Mouse (Mus musculus): ENCODE measurements around the gene Nfix.

DNA sequence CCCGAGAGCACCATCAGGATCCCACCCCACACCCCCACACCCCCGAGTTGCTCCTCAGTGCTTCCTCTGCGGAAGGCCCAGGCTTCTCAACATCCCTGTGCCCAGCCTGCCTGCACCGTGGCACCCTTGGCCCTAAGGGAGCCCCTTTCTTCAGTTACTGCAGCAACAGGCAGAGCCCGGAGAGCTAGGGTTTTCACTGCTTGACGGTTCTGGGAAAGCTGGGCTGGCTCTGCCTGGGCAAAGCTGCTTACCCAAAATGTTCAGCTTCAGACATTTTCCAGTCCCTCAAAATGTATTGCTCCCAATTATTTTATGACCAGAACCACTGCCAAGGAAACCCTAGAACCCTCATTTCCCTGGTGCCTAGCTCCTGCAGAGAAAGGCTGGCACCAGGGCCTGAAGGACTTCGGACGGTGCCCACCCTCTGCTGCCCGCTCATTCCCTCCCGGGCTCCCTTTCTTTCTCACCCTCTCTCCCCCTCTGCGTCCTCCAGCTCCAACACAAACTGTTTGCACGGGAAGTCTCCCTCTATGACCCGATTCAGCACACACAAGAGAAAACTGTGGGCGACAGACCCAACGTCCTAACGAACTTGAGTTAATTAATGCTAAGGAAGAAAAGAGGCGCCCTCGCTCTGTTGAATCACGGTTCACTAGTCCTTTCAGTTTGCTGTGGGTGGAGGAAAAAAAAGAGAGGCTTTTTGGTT lies 20.5 kb downstream of the Nfix start:
- TF ChIP-seq CTCF (conservative IDR thresholded peaks at IDR 0.05; ENCODE audit: insufficient read depth, insufficient read length, low read depth, low read length) (no peak), POLR2A (IDR thresholded peaks at IDR 0.05; ENCODE audit: low read depth, low read length) (no peak)

Data from kidney, adult 2 months (tissue).